Mouse (Mus musculus) limb, embryonic 14.5 days (tissue): ENCODE data around the gene Cul7. TPM values are rescaled to one million over a fixed set of nuclear protein-coding genes. Genes with fewer than 3 reads are reported as not detected.
A peak's percentile ranks its signal among the peaks of the same experiment; 100 is the strongest.

Experiments
- ATAC-seq: fragments of 200-750 bp; cut with Nextera tagmentation; 2 replicates; pipeline ENCODE4 v1.8.0; 2017; ENCODE audit warnings: low read depth, moderate number of reproducible peaks, moderate TSS enrichment; ENCODE audit not compliant: low FRiP score
- DNase-seq: peaks from one replicate; pipeline ENCODE4 v3.0.0-alpha.2; 2015; ENCODE audit warnings: low spot score
- H3K27ac ChIP-seq: fragments of 300-500 bp; sonication (generic); replicated peaks from 2 replicates; pipeline ENCODE4 v1.5.1; 2014; ENCODE audit warnings: low read depth, mild to moderate bottlenecking, low read length, moderate library complexity, mixed read lengths
- H3K27me3 ChIP-seq: fragments of 300-500 bp; sonication (generic); 2 replicates; pipeline ENCODE4 v1.6.1; 2014; ENCODE audit warnings: low read length, mixed read lengths; ENCODE audit not compliant: control insufficient read depth, insufficient read depth
- H3K36me3 ChIP-seq: fragments of 300-500 bp; sonication (generic); 2 replicates; pipeline ENCODE4 v1.6.1; 2014; ENCODE audit warnings: mild to moderate bottlenecking, low read length, moderate library complexity, mixed read lengths; ENCODE audit not compliant: control insufficient read depth, insufficient read depth
- H3K4me1 ChIP-seq: fragments of 300-500 bp; sonication (generic); 2 replicates; pipeline ENCODE4 v1.6.1; 2014; ENCODE audit warnings: antibody characterized with exemption, low read length, mixed read lengths; ENCODE audit not compliant: control insufficient read depth, insufficient read depth
- H3K4me2 ChIP-seq: fragments of 300-500 bp; sonication (generic); replicated peaks from 2 replicates; pipeline ENCODE4 v1.6.1; 2014; ENCODE audit warnings: low read depth, mild to moderate bottlenecking, low read length, moderate library complexity; ENCODE audit not compliant: severe bottlenecking
- H3K4me3 ChIP-seq: fragments of 300-500 bp; sonication (generic); replicated peaks from 2 replicates; pipeline ENCODE4 v1.5.1; 2014; ENCODE audit warnings: low read length
- H3K9ac ChIP-seq: fragments of 300-500 bp; sonication (generic); 2 replicates; pipeline ENCODE4 v1.6.1; 2014; ENCODE audit warnings: mild to moderate bottlenecking, low read depth, low read length, moderate library complexity; ENCODE audit not compliant: severe bottlenecking
- H3K9me3 ChIP-seq: fragments of 300-500 bp; sonication (generic); 2 replicates; pipeline ENCODE4 v1.6.1; 2016; ENCODE audit warnings: low read length; ENCODE audit not compliant: control insufficient read depth
- POLR2A ChIP-seq: fragments of 200-500 bp; IDR thresholded peaks from 2 replicates; pipeline ENCODE4 v1.8.0; 2012; ENCODE audit warnings: inconsistent platforms, mild to moderate bottlenecking, moderate library complexity, borderline replicate concordance; ENCODE audit not compliant: insufficient read depth, insufficient read length; ENCODE audit errors: extremely low read depth
- WGBS: fragments of 180-500 bp; shearing (Covaris S2); extraction: QIAGEN DNeasy Blood & Tissue Kit; methylation state at CpG from one replicate; pipeline ENCODE4 v1.1.7; 2014; 5-methylcytosine and 5-hydroxymethylcytosine counted together
- polyA plus RNA-seq, 2 experiments: library from polyadenylated mRNA; depleted of rRNA in 1 of 2; stranded (reverse) in 1 of 2; unstranded in 1 of 2; fragments of >200 nt; fragmentation: Nextera tagmentation in 1 of 2; extraction: Ambion mirVana in 1 of 2; gene quantifications; 2 replicates each; pipeline versions ENCODE4 v1.2.1 to v1.2.3; 2012 to 2014

The Cul7 gene
- polyA plus RNA-seq, 2 experiments, result 52.6 to 135 TPM

DNA sequence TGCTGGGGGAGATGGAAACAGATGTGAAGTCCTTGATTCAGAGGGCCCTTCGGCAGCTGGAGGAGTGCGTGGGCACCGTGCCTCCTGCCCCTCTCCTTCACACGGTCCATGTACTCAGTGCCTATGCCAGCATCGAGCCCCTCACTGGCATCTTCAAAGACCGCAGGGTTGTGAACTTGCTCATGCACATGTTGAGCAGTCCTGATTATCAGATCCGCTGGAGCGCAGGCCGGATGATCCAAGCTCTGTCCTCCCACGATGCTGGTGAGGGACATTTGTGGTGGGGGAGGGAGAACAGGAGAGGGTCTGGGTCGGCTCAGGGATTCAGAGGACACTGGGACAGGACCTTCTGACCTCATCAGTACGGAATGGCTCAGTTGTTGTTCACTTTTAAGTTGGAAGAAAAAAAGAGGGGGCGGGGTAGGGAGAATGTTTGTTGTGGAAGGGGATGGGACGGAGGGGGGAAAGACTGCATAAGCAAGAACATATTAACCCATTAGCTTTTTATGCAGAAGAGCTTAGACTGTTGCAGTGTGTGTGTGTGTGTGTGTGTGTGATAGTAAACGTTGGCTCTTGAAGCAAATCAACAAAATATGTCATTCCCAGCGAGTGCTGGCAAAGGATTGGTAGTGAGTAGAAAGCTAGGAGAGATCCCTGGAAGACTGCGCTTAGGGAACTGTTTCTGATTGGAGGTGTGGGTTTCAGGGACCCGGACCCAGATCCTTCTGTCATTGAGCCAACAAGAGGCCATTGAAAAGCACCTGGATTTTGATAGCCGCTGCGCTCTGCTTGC is 1.8 kb downstream of the Cul7 start:
- no peak for TF ChIP-seq POLR2A
- DNase-seq (no peak), ATAC-seq (no peak)
- no peak overlapping the region for H3K27ac ChIP-seq
- WGBS, result 73% methylated on average over 20 of the region's 20 CpGs
- peak overlapping the region; percentile 76 for H3K4me3 ChIP-seq
- no peaks in the 10 kb centered on the region; the same call in 1 of the 2 replicates for H3K9me3 ChIP-seq
- peaks cover 20% of the 10 kb centered on the region for H3K4me1 ChIP-seq
- peak overlapping the region; percentile 63 for H3K4me2 ChIP-seq
- H3K27me3 ChIP-seq, result no peaks in the 10 kb centered on the region
- H3K9ac ChIP-seq, result peak overlapping the region; percentile 92
- H3K36me3 ChIP-seq, result peaks cover 67% of the 10 kb centered on the region

- no peaks in the 10 kb centered on the region for H3K27me3 ChIP-seq
- no peaks in the 10 kb centered on the region; the same call in 1 of the 2 replicates for H3K9me3 ChIP-seq
- TF ChIP-seq POLR2A, result no peak
- DNase-seq (no peak), ATAC-seq (no peak)
- peaks cover 92% of the 10 kb centered on the region for H3K36me3 ChIP-seq
- WGBS, result 71% methylated on average over 6 of the region's 6 CpGs
- H3K9ac ChIP-seq, result no peak overlapping the region
- H3K4me1 ChIP-seq, result peaks cover 15% of the 10 kb centered on the region
- H3K4me2 ChIP-seq, result no peak overlapping the region
- H3K27ac ChIP-seq, result no peak overlapping the region
- no peak overlapping the region for H3K4me3 ChIP-seq
Measured at GRCm38 (mm10) chr17:46656054-46656453, 5.9 kb downstream of the Cul7 start.

- Histone ChIP-seq H3K27ac (no peak overlapping the region), H3K4me3 (no peak overlapping the region), H3K4me2 (no peak overlapping the region), H3K27me3 (no peaks in the 10 kb centered on the region), H3K36me3 (peaks cover 96% of the 10 kb centered on the region), H3K9ac (no peak overlapping the region), H3K9me3 (no peaks in the 10 kb centered on the region), H3K4me1 (no peaks in the 10 kb centered on the region)
- DNase-seq, result no peak
- no peak for TF ChIP-seq POLR2A
- ATAC-seq, result no peak
- WGBS, result 86% methylated on average over 9 of the region's 9 CpGs
Measured at GRCm38 (mm10) chr17:46661351-46661750, 11.2 kb downstream of the Cul7 start.

DNA sequence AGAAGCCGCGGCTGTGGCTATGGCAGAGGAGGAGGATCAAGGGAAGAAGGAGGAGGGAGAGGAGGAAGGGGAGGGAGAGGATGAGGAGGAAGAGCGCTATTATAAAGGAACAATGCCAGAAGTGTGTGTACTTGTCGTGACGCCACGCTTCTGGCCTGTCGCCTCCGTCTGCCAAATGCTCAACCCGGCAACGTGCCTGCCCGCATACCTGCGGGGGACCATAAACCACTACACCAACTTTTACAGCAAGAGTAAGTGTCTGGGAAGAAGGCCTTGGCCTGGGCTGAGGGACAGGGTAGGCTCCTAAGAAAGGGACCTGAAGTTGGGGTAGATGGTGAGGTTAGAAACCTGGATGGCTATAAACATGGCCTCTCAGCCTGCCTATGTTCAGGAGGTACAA is 11.8 kb downstream of the Cul7 start:
- DNase-seq (no peak), ATAC-seq (no peak)
- H3K4me3 ChIP-seq, result no peak overlapping the region
- H3K27me3 ChIP-seq, result no peaks in the 10 kb centered on the region
- H3K9me3 ChIP-seq, result no peaks in the 10 kb centered on the region
- no peak overlapping the region for H3K9ac ChIP-seq
- no peak overlapping the region for H3K4me2 ChIP-seq
- no peak overlapping the region for H3K27ac ChIP-seq
- H3K4me1 ChIP-seq, result no peaks in the 10 kb centered on the region
- no peak for TF ChIP-seq POLR2A
- H3K36me3 ChIP-seq, result peaks cover 96% of the 10 kb centered on the region
- WGBS, result 84% methylated on average over 12 of the region's 12 CpGs

DNA sequence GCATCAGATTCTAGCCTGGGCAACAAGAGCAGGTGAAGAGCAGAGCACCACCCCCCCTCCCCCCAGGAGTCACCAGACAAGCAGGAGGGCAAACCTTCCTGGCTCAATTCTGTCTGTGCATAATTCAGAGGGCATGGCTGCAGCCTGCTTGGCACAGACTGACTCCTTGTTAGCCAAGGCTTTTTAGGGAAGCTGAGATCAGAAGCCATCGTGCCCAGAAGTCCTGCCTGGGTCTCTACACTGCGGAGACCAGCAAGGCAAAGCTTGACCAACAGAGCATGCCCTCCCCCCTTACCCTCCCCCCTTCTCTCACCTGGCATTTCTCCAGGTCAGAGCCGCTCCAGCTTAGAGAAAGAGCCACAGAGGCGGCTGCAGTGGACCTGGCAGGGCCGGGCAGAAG is 12.6 kb downstream of the Cul7 start:
- Histone ChIP-seq H3K27ac (no peak overlapping the region), H3K36me3 (peaks cover 95% of the 10 kb centered on the region)
- no peak for TF ChIP-seq POLR2A

More for the DNA sequence above, 12.6 kb downstream of the Cul7 start:
- ATAC-seq, result no peak
- Histone ChIP-seq H3K4me1 (no peaks in the 10 kb centered on the region), H3K27me3 (no peaks in the 10 kb centered on the region), H3K4me3 (no peak overlapping the region), H3K9ac (no peak overlapping the region), H3K9me3 (no peaks in the 10 kb centered on the region), H3K4me2 (no peak overlapping the region)
- 85% methylated on average over 5 of the region's 5 CpGs for WGBS
- no peak for DNase-seq
